Mouse (Mus musculus): Measurements from ENCODE around the gene Fam126b. TPM values are rescaled to one million over a fixed set of nuclear protein-coding genes. Genes with fewer than 3 reads are reported as not detected.
A peak's percentile ranks its signal among the peaks of the same experiment; 100 is the strongest.
"Not testable (repeated sequence)": the region's sequence is repeated elsewhere in the genome, so short reads cannot be mapped to it uniquely, and the experiment has no call there.

Gene Fam126b
- total and polyA plus RNA-seq, 3 experiments: 5.5 to 5.7 TPM; not detected in 1

DNA sequence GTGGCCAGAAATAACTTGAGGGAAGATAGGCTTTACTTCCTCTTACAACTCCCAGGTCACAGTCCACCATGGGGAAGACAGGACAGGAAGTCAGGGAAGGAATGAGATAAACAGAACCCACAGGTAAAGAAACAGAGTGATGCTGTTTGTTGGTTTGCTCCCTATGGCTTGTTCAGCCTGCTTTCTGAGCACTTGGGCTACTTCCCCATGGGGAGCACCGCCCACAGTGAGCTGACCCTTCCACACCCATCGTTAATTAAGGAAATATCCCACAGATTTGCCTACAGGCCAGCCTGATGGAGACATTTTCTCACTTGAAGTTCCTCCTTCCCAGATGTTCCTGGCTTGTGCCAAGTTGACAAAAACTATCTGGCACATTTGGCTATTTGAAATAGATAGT lies 42.7 kb upstream of the Fam126b start:
- H3K27ac ChIP-seq (ENCODE audit: control insufficient read depth, low read depth, low read length); H3K4me1 ChIP-seq (ENCODE audit: control insufficient read depth in 1 of 2, insufficient read depth in 2 of 2, low read length in 2 of 2); H3K36me3 ChIP-seq (ENCODE audit: control insufficient read depth in 1 of 2, insufficient read depth in 2 of 2, low read length in 2 of 2); H3K4me3 ChIP-seq (ENCODE audit: control insufficient read depth in 1 of 2, insufficient read depth in 1 of 2, low read depth in 2 of 2, low read length in 2 of 2); H3K27me3 ChIP-seq (ENCODE audit: control insufficient read depth in 1 of 2, insufficient read depth in 2 of 2, low read length in 2 of 2); H3K79me2 ChIP-seq (ENCODE audit: control insufficient read depth, insufficient read depth, low read length, poor library complexity); H3K9me3 ChIP-seq (replicated peaks; ENCODE audit: insufficient read depth, low read length); H3K9ac ChIP-seq (ENCODE audit: control insufficient read depth, low read depth, low read length, poor library complexity, severe bottlenecking); DNase-seq (ENCODE audit: low read depth, low spot score): not testable (repeated sequence)
- peak; percentile 45; the same call in 1 of the 2 replicates for TF ChIP-seq GATA1 (IDR thresholded peaks at IDR 0.05; ENCODE audit: low read depth, low read length)

- Histone ChIP-seq H3K36me3 (ENCODE audit: control insufficient read depth in 1 of 2, insufficient read depth in 2 of 2, low read length in 2 of 2) (peaks cover 0 to 11% of the 10 kb centered on the region in 2 experiments; a peak in 2 of 4 replicates), H3K27me3 (ENCODE audit: control insufficient read depth in 1 of 2, insufficient read depth in 2 of 2, low read length in 2 of 2) (peaks cover 2 to 5% of the 10 kb centered on the region in 2 experiments; a peak in 3 of 4 replicates), H3K4me1 (ENCODE audit: control insufficient read depth in 1 of 2, insufficient read depth in 2 of 2, low read length in 2 of 2) (peaks cover 5 to 10% of the 10 kb centered on the region in 2 experiments), H3K9me3 (replicated peaks; ENCODE audit: insufficient read depth, low read length) (no peaks in the 10 kb centered on the region), H3K27ac (ENCODE audit: control insufficient read depth, low read depth, low read length) (no peak overlapping the region), H3K4me3 (ENCODE audit: control insufficient read depth in 1 of 2, insufficient read depth in 1 of 2, low read depth in 2 of 2, low read length in 2 of 2) (no peak overlapping the region), H3K9ac (ENCODE audit: control insufficient read depth, low read depth, low read length, poor library complexity, severe bottlenecking) (no peak overlapping the region), H3K79me2 (ENCODE audit: control insufficient read depth, insufficient read depth, low read length, poor library complexity) (no peaks in the 10 kb centered on the region)
- TF ChIP-seq ZKSCAN1 (IDR thresholded peaks at IDR 0.05; ENCODE audit: low read depth, low read length) (no peak), POLR2AphosphoS2 (IDR thresholded peaks at IDR 0.05; ENCODE audit: low read length) (no peak), USF2 (IDR thresholded peaks at IDR 0.05; ENCODE audit: borderline replicate concordance in 1 of 2, insufficient read depth in 1 of 2, low read depth in 1 of 2, low read length in 2 of 2) (no peak), MXI1 (IDR thresholded peaks at IDR 0.05; ENCODE audit: low read depth, low read length) (no peak), GATA1 (IDR thresholded peaks at IDR 0.05; ENCODE audit: low read depth, low read length) (no peak), RAD21 (IDR thresholded peaks at IDR 0.05; ENCODE audit: low read depth, low read length) (no peak), CTCF (IDR thresholded peaks at IDR 0.05 in 2 of 3, conservative IDR thresholded peaks at IDR 0.05 in 1 of 3; ENCODE audit: control insufficient read depth in 1 of 3, insufficient read depth in 1 of 3, low read depth in 2 of 3, low read length in 3 of 3, poor library complexity in 1 of 3, severe bottlenecking in 1 of 3) (no peak), MYB (IDR thresholded peaks at IDR 0.05; ENCODE audit: low read depth, low read length) (no peak)
- DNase-seq (ENCODE audit: low read depth, low spot score): no peak
Measured at GRCm38 (mm10) chr1:58621996-58622748, 36.0 kb upstream of the Fam126b start.

GRCm38 (mm10) chr1:58621251-58621650 lies 35.1 kb upstream of the Fam126b start:
- H3K27ac ChIP-seq (ENCODE audit: control insufficient read depth, low read depth, low read length): no peak overlapping the region
- no peak overlapping the region for H3K9ac ChIP-seq (ENCODE audit: control insufficient read depth, low read depth, low read length, poor library complexity, severe bottlenecking)
- peaks cover 0 to 11% of the 10 kb centered on the region in 2 experiments; a peak in 2 of 4 replicates for H3K36me3 ChIP-seq (ENCODE audit: control insufficient read depth in 1 of 2, insufficient read depth in 2 of 2, low read length in 2 of 2)
- H3K4me1 ChIP-seq (ENCODE audit: control insufficient read depth in 1 of 2, insufficient read depth in 2 of 2, low read length in 2 of 2): peaks cover 5 to 10% of the 10 kb centered on the region in 2 experiments
- H3K79me2 ChIP-seq (ENCODE audit: control insufficient read depth, insufficient read depth, low read length, poor library complexity): no peaks in the 10 kb centered on the region
- DNase-seq (ENCODE audit: low read depth, low spot score): no peak
- no peak for TF ChIP-seq NRF1 (IDR thresholded peaks at IDR 0.05; ENCODE audit: insufficient read depth, low read depth, low read length, poor library complexity, severe bottlenecking)
- TF ChIP-seq ETS1 (IDR thresholded peaks at IDR 0.05; ENCODE audit: low read depth, low read length): no peak
- no peak for TF ChIP-seq RAD21 (IDR thresholded peaks at IDR 0.05; ENCODE audit: low read depth, low read length)
- TF ChIP-seq SIN3A (IDR thresholded peaks at IDR 0.05; ENCODE audit: low read length): no peak
- TF ChIP-seq MXI1 (IDR thresholded peaks at IDR 0.05; ENCODE audit: low read depth, low read length): no peak
- TF ChIP-seq CHD2 (IDR thresholded peaks at IDR 0.05; ENCODE audit: low read length): no peak
- TF ChIP-seq NELFE (IDR thresholded peaks at IDR 0.05; ENCODE audit: low read depth, low read length): no peak
- H3K9me3 ChIP-seq (replicated peaks; ENCODE audit: insufficient read depth, low read length): no peaks in the 10 kb centered on the region
- H3K4me3 ChIP-seq (ENCODE audit: control insufficient read depth in 1 of 2, insufficient read depth in 1 of 2, low read depth in 2 of 2, low read length in 2 of 2): no peak overlapping the region
- H3K27me3 ChIP-seq (ENCODE audit: control insufficient read depth in 1 of 2, insufficient read depth in 2 of 2, low read length in 2 of 2): peaks cover 2 to 5% of the 10 kb centered on the region in 2 experiments; a peak in 3 of 4 replicates

All from MEL (cell line).